Mouse (Mus musculus) adrenal gland, adult (tissue): ENCODE results near the gene Gm4303.
A peak's percentile ranks its signal among the peaks of the same experiment; 100 is the strongest.
"Not testable (repeated sequence)": the region's sequence is repeated elsewhere in the genome, so short reads cannot be mapped to it uniquely, and the experiment has no call there.

Experiments used
- DNase-seq, 2 experiments: peaks; one replicate each; pipeline ENCODE4 v3.0.0; 2022 to 2023; ENCODE audit warnings: low spot score in 1 of 2; ENCODE audit not compliant: inconsistent age in 2 of 2

Gene Gm4303

DNA sequence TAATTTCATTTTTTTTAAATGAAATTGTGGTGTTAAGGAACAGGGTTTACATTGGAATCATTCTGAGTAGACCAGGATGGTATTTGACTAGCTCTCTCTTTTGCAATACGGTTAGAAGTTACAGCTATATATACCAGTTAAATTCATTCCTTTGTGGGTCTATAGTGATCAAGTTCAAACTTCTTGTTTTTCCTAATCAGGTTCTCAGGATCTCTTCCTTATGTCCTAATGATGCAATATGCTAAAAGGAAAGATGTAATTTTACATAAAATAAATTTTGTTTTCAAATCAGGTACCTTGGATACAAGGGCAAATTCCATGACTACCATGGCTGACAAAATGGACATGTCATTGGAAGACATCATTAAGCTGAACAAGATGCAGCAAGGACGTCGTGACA is at the start of gene Gm4303:
Gene Gm4303, plus strand, starts transcription at position 301 of the 400 bp plus-strand sequence.
- not testable (repeated sequence) for DNase-seq

DNA sequence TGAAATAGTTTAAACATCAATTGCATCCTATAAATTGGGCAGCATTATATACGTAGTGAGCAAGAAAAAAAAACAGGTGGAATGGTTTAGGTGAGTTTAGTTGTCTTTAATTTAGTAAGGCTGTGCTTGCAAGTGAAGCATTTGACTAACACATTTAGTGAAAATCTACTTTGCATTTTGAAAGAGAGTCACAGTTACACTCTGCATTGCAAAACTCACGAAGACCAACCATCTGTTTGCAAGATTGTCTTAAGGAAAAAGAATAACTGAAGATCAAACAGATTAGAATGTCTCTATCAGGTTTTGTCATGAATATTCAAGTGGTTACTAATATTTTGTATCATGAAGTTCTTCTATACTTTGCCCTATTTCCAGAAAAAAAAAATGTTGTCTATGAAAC is 49.7 kb upstream of the Gm4303 start:
- no peak for DNase-seq

DNA sequence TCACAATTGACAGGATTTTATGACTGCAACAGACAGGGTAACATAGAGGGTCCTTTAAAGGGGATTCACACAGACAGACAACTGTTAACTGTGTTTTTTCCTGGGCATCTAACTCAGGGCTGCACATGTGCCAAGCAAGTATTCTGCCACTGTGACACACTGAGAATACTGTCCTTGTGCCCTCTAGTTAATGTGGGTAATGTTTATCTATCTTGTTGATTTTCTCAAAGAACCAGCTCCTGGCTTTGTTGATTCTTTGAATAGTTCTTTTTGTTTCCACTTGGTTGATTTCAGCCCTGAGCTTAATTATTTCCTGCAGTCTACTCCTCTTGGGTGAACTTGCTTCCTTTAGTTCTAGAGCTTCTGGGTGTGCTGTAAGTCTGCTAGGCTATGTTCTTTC is 45.7 kb upstream of the Gm4303 start:
- not testable (repeated sequence) for DNase-seq

DNA sequence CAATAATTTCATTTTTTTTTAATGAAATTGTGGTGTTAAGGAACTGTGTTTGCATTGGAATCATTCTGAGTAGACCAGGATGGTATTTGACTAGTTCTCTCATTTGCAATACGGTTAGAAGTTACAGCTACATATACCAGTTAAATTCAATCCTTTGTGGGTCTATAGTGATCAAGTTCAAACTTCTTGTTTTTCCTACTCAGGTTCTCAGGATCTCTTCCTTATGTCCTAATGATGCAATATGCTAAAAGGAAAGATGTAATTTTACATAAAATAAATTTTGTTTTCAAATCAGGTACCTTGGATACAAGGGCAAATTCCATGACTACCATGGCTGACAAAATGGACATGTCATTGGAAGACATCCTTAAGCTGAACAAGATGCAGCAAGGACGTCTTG is 10.4 kb upstream of the Gm4303 start, which contains the start of gene Gm4301:
Gene Gm4301, plus strand, starts transcription at position 301 of the 400 bp plus-strand sequence.
- not testable (repeated sequence) for DNase-seq

DNA sequence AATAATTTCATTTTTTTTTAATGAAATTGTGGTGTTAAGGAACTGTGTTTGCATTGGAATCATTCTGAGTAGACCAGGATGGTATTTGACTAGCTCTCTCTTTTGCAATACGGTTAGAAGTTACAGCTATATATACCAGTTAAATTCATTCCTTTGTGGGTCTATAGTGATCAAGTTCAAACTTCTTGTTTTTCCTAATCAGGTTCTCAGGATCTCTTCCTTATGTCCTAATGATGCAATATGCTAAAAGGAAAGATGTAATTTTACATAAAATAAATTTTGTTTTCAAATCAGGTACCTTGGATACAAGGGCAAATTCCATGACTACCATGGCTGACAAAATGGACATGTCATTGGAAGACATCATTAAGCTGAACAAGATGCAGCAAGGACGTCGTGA is 5.2 kb upstream of the Gm4303 start, which contains the start of gene Gm4302:
Gene Gm4302, plus strand, starts transcription at position 301 of the 400 bp plus-strand sequence.
- DNase-seq, result not testable (repeated sequence)

DNA sequence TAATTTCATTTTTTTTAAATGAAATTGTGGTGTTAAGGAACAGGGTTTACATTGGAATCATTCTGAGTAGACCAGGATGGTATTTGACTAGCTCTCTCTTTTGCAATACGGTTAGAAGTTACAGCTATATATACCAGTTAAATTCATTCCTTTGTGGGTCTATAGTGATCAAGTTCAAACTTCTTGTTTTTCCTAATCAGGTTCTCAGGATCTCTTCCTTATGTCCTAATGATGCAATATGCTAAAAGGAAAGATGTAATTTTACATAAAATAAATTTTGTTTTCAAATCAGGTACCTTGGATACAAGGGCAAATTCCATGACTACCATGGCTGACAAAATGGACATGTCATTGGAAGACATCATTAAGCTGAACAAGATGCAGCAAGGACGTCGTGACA is 5.0 kb downstream of the Gm4303 start, which contains the start of gene Gm4305:
Gene Gm4305, plus strand, starts transcription at position 301 of the 400 bp plus-strand sequence.
- not testable (repeated sequence) for DNase-seq

DNA sequence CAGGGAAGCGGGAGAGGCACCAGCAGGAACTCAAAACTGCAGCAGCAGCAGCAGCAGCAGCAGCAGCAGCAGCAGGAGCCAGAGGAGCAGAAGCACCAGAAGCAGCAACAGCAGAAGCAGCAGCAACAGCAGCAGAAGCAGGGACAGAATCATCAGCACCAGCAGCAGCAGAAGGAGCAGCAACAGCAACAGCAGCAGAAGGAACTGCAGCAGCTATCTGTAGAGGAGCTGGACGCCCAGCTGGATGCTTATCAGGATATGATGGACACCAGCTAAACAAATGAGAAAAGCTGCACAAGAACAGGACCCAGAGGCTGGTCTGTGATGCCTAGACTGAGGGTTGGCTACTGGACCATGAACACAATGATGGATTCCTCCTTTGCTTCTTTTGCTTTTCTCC is 11.1 kb downstream of the Gm4303 start:
- DNase-seq, result peak; percentile 2 to 21

DNA sequence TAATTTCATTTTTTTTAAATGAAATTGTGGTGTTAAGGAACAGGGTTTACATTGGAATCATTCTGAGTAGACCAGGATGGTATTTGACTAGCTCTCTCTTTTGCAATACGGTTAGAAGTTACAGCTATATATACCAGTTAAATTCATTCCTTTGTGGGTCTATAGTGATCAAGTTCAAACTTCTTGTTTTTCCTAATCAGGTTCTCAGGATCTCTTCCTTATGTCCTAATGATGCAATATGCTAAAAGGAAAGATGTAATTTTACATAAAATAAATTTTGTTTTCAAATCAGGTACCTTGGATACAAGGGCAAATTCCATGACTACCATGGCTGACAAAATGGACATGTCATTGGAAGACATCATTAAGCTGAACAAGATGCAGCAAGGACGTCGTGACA is 15.3 kb downstream of the Gm4303 start, which contains the start of gene Gm4307:
Gene Gm4307, plus strand, starts transcription at position 301 of the 400 bp plus-strand sequence.
- DNase-seq, result not testable (repeated sequence)

DNA sequence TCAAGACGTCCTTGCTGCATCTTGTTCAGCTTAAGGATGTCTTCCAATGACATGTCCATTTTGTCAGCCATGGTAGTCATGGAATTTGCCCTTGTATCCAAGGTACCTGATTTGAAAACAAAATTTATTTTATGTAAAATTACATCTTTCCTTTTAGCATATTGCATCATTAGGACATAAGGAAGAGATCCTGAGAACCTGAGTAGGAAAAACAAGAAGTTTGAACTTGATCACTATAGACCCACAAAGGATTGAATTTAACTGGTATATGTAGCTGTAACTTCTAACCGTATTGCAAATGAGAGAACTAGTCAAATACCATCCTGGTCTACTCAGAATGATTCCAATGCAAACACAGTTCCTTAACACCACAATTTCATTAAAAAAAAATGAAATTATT is 36.7 kb downstream of the Gm4303 start, which contains the start of gene Gm4312:
Gene Gm4312, minus strand, starts transcription at position 101 of the 400 bp plus-strand sequence.
- not testable (repeated sequence) for DNase-seq
